Mouse (Mus musculus) brown adipose tissue, adult 24 weeks (tissue): ENCODE results near the gene Chsy1. TPM values are rescaled to one million over a fixed set of nuclear protein-coding genes. Genes with fewer than 3 reads are reported as not detected.

ENCODE experiments used
- H3K27ac ChIP-seq: fragments of 200-500 bp; replicated peaks from 2 replicates; pipeline ENCODE4 v1.5.1; 2012; ENCODE audit warnings: low read depth, mild to moderate bottlenecking, low read length
- H3K4me1 ChIP-seq: fragments of 200-500 bp; 2 replicates; pipeline ENCODE4 v1.6.1; 2012; ENCODE audit warnings: low read length, mixed read lengths; ENCODE audit not compliant: control insufficient read depth, insufficient read depth, insufficient read length
- H3K4me3 ChIP-seq: fragments of 200-500 bp; 2 replicates; pipeline ENCODE4 v1.5.1; 2012; ENCODE audit warnings: low read depth, mild to moderate bottlenecking, low read length, moderate library complexity; ENCODE audit not compliant: insufficient read depth
- polyA plus RNA-seq: library from polyadenylated mRNA; stranded (reverse); fragments of >200 nt; gene quantifications from 2 replicates; pipeline ENCODE4 v1.2.4, GENCODE M21; 2012; ENCODE audit not compliant: missing spikeins, insufficient read depth, insufficient read length

The Chsy1 gene
- polyA plus RNA-seq, 1 experiment: 5.5 TPM

DNA sequence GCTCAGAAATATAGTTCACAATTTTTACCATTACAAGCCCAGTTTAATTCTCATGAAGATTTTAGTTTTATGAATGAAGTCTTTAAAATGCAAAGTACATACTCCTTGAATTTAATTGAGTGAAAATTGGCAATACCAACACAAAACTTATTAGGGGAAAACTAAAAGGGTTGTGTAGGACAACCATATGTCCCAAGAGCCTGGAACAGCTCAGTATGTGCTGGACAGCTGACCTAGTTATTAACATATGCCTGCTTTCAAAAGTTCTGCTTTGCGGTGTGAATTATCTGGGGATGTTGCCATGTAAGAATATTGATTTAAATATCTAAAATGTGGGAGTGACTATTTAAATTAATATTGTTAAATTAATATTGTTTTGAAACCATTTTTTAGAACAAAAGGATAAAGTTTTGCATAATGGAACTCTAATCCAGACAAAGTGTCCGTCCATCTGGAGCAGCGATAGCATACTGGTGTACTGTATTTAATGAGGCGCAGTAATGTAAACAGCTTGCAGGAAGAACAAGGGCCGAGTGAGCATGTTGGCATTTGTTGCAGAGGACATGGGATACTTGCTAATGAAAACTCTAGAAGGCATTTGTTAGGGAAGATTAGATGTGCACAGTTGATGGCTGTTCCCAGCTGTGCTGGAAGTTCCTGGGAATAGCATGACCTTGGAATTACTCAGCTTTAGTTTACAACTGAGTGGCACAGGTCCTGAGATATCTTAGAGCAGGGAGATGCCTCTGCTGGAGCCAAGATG, 55.9 kb downstream of the Chsy1 start:
- Histone ChIP-seq H3K4me1 (no peaks in the 10 kb centered on the region; the same call in 1 of the 2 replicates), H3K27ac (no peak overlapping the region), H3K4me3 (no peak overlapping the region)

GRCm38 (mm10) chr7:66168877-66169276, 59.6 kb downstream of the Chsy1 start:
- no peaks in the 10 kb centered on the region; the same call in 1 of the 2 replicates for H3K4me1 ChIP-seq
- no peak overlapping the region for H3K4me3 ChIP-seq
- no peak overlapping the region for H3K27ac ChIP-seq

GRCm38 (mm10) chr7:66169476-66169875, 60.2 kb downstream of the Chsy1 start:
- H3K4me3 ChIP-seq: no peak overlapping the region
- no peaks in the 10 kb centered on the region; the same call in 1 of the 2 replicates for H3K4me1 ChIP-seq
- H3K27ac ChIP-seq: no peak overlapping the region

DNA sequence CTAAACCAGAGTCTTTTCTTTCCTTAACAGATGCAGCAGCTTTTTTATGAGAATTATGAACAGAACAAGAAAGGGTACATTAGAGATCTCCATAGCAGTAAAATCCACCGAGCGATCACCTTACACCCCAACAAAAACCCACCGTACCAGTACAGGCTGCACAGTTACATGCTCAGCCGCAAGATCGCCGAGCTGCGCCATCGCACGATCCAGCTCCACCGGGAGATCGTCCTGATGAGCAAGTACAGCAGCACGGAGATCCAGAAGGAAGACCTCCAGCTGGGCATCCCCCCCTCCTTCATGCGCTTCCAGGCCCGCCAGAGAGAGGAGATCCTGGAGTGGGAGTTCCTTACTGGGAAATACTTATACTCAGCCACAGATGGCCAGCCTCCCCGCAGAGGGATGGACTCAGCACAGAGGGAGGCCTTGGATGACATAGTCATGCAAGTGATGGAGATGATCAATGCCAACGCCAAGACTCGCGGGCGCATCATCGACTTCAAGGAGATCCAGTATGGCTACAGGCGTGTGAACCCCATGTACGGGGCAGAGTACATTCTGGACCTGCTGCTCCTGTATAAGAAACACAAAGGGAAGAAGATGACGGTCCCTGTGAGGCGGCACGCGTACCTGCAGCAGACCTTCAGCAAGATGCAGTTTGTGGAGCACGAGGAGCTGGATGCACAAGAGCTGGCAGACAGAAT, 61.6 kb downstream of the Chsy1 start:
- H3K4me3 ChIP-seq: no peak overlapping the region
- no peaks in the 10 kb centered on the region for H3K4me1 ChIP-seq
- H3K27ac ChIP-seq: no peak overlapping the region

DNA sequence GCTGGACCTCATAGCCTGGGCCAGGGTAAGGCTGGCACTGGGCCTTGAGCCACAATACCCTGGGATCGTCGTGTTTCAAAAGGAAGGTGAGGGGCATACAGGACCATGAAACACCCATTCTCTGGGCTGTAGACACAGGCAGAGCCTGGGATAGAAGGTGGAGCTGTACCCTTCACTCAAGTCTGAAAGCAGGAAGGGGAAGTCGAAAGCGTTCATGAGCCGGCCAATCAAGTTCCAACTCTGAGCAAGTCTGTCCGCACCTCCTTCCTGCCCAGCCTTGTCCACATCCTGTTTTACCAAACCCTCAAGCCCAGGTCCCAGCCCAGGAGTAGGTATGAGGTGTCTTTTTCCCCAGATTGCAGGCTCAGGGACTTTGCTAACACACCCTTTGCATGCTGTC, 66.4 kb downstream of the Chsy1 start:
- no peak overlapping the region for H3K27ac ChIP-seq
- H3K4me3 ChIP-seq: no peak overlapping the region

GRCm38 (mm10) chr7:66176256-66176655, 66.9 kb downstream of the Chsy1 start:
- 0 out of 2 replicates have a peak, but pooled peaks cover 4% of the 10 kb centered on the region for H3K4me1 ChIP-seq
- no peak overlapping the region for H3K4me3 ChIP-seq
- no peak overlapping the region for H3K27ac ChIP-seq

More for the DNA sequence above, 66.4 kb downstream of the Chsy1 start:
- 0 out of 2 replicates have a peak, but pooled peaks cover 4% of the 10 kb centered on the region for H3K4me1 ChIP-seq

DNA sequence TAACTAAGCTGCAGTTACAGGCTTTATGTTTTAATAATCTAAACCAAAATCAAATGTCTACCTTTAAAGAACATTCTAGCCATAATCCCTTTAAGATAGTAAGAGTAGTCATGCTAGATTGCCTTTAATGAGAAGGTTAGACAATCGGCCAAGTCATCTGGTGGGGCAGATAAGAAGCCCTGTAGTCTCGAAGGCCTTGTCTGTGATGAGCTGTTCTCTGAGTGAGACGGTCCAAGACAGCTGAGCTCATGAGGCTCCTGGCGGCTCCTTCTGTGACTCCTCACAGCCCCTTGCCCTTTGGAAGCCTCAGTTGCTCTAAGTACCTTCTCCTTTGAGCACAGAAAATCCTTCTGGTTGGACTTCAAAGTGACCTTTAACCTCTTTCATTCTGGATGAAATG, 67.6 kb downstream of the Chsy1 start:
- Histone ChIP-seq H3K27ac (no peak overlapping the region), H3K4me1 (0 out of 2 replicates have a peak, but pooled peaks cover 4% of the 10 kb centered on the region), H3K4me3 (no peak overlapping the region)

DNA sequence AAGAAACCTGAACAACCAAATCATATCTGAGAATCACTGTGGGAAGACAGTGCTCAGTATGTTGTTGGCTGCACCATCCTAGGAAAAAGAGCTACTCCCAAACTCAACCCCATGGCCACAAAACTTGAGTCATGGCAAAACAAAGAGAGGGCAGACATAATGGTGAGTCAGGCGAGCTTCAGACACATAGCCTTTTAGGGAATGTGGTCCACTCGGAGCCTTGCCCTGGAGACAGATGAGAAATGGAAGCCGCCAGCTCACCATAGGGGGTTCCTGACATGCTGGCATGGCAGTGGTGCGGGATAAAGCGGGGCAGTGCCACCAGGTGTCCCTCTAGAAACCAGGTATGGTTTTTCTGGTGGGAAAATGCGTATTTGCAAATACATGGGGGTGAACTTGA, 68.8 kb downstream of the Chsy1 start:
- Histone ChIP-seq H3K27ac (no peak overlapping the region), H3K4me3 (no peak overlapping the region)

GRCm38 (mm10) chr7:66179120-66179581, 69.8 kb downstream of the Chsy1 start:
- no peak overlapping the region for H3K4me3 ChIP-seq
- no peak overlapping the region for H3K27ac ChIP-seq
- 0 out of 2 replicates have a peak, but pooled peaks cover 4% of the 10 kb centered on the region for H3K4me1 ChIP-seq

More for the DNA sequence above, 68.8 kb downstream of the Chsy1 start:
- 0 out of 2 replicates have a peak, but pooled peaks cover 4% of the 10 kb centered on the region for H3K4me1 ChIP-seq

- H3K4me3 ChIP-seq: no peak overlapping the region
- H3K4me1 ChIP-seq: 0 out of 2 replicates have a peak, but pooled peaks cover 4% of the 10 kb centered on the region
- H3K27ac ChIP-seq: no peak overlapping the region
These were observed 70.4 kb downstream of the Chsy1 start for GRCm38 (mm10) chr7:66179711-66180110.

DNA sequence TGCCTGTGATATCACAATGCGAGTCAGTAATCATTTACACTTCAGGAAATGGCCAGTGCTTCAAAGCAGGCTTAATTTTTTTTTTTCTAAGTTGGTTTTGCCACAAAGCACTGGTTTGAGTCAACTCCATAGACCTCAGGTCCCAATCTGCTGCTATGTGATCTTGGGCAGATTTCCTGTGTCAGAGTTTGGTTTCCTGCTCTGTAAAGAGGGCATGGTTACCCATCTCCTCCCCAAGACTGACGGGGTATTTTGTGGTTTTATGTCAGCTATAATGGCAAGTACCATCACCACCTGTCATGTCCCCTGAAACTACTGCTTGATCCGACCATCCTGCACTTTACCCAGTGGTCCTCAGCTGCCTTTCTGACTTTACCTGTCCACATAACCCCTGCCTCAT, 70.9 kb downstream of the Chsy1 start:
- Histone ChIP-seq H3K4me3 (no peak overlapping the region), H3K4me1 (0 out of 2 replicates have a peak, but pooled peaks cover 4% of the 10 kb centered on the region), H3K27ac (no peak overlapping the region)

DNA sequence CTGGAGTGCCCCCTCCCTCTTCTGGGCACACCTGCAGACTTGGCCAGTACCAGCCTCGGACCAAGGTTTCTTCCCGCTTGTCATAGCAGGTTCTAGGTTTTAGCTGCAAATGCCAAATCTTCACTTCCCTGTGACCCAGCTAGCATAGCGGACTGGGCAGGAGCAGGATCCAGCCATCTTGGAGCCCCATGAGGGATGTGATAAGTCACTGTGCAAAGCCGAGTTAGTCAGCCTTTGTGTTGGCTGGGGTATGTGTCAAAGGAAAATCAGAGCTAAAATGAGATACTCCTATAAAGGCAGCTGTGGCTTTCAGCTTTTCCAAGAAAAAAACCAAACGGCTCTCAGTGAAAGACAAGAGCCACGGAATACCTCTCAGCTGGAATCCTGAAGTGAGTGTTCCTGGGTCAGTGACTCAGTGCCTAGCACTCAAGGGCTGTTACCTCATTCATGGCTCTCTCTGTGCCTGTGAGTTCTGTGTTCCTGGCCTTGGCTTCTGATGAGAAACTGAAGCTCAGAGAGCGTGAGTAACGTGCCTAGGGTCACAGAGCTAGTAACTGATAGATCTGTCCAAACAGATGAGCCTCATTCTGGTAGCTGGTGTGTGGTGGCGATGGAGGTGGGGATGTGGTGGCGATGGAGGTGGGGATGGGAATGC, 71.5 kb downstream of the Chsy1 start:
- Histone ChIP-seq H3K4me1 (0 out of 2 replicates have a peak, but pooled peaks cover 4% of the 10 kb centered on the region), H3K4me3 (no peak overlapping the region), H3K27ac (no peak overlapping the region)

GRCm38 (mm10) chr7:66182075-66182715, 72.9 kb downstream of the Chsy1 start:
- H3K27ac ChIP-seq: no peak overlapping the region
- H3K4me3 ChIP-seq: no peak overlapping the region
- H3K4me1 ChIP-seq: 0 out of 2 replicates have a peak, but pooled peaks cover 4% of the 10 kb centered on the region

GRCm38 (mm10) chr7:66183404-66183803, 74.1 kb downstream of the Chsy1 start:
- Histone ChIP-seq H3K4me3 (no peak overlapping the region), H3K27ac (no peak overlapping the region), H3K4me1 (0 out of 2 replicates have a peak, but pooled peaks cover 4% of the 10 kb centered on the region)
